Mouse (Mus musculus): Measurements from ENCODE around the gene Cdh26. TPM values are rescaled to one million over a fixed set of nuclear protein-coding genes. Genes with fewer than 3 reads are reported as not detected.

Cdh26 gene
- polyA plus RNA-seq, 1 experiment: 0.13 TPM

- 95% methylated on average over 6 of the region's 6 CpGs for WGBS
- H3K27ac ChIP-seq (ENCODE audit: control insufficient read depth, insufficient read depth, low read length): no peak overlapping the region
- no peaks in the 10 kb centered on the region for H3K4me1 ChIP-seq (replicated peaks; ENCODE audit: control insufficient read depth, insufficient read depth, low read length)
- no peak for TF ChIP-seq CTCF (IDR thresholded peaks at IDR 0.05; ENCODE audit: borderline replicate concordance, control insufficient read depth, extremely low read depth, insufficient read depth, low read length, poor library complexity)
- TF ChIP-seq POLR2A (IDR thresholded peaks at IDR 0.05; ENCODE audit: control insufficient read depth, extremely low read depth, insufficient read depth, low read length, poor library complexity): no peak
- no peaks in the 10 kb centered on the region for H3K27me3 ChIP-seq (ENCODE audit: control insufficient read depth, insufficient read depth, low read length)
- DNase-seq: no peak
- no peak overlapping the region for H3K4me3 ChIP-seq (ENCODE audit: control insufficient read depth, insufficient read depth, low read length)
- H3K36me3 ChIP-seq (ENCODE audit: control insufficient read depth, insufficient read depth, low read length): no peaks in the 10 kb centered on the region
Measured at GRCm38 (mm10) chr2:178429426-178429825, 905 bp upstream of the Cdh26 start.

GRCm38 (mm10) chr2:178433495-178433894, 3.2 kb downstream of the Cdh26 start:
- Histone ChIP-seq H3K4me3 (ENCODE audit: control insufficient read depth, insufficient read depth, low read length) (no peak overlapping the region), H3K4me1 (replicated peaks; ENCODE audit: control insufficient read depth, insufficient read depth, low read length) (no peaks in the 10 kb centered on the region), H3K36me3 (ENCODE audit: control insufficient read depth, insufficient read depth, low read length) (no peaks in the 10 kb centered on the region), H3K27me3 (ENCODE audit: control insufficient read depth, insufficient read depth, low read length) (no peaks in the 10 kb centered on the region), H3K27ac (ENCODE audit: control insufficient read depth, insufficient read depth, low read length) (no peak overlapping the region)
- TF ChIP-seq POLR2A (IDR thresholded peaks at IDR 0.05; ENCODE audit: control insufficient read depth, extremely low read depth, insufficient read depth, low read length, poor library complexity) (no peak), CTCF (IDR thresholded peaks at IDR 0.05; ENCODE audit: borderline replicate concordance, control insufficient read depth, extremely low read depth, insufficient read depth, low read length, poor library complexity) (no peak)
- DNase-seq: no peak
- 88% methylated on average over 2 of the region's 2 CpGs for WGBS

- WGBS: 90% methylated on average over 2 of the region's 2 CpGs
- no peak for DNase-seq
- TF ChIP-seq CTCF (IDR thresholded peaks at IDR 0.05; ENCODE audit: borderline replicate concordance, control insufficient read depth, extremely low read depth, insufficient read depth, low read length, poor library complexity): no peak
- TF ChIP-seq POLR2A (IDR thresholded peaks at IDR 0.05; ENCODE audit: control insufficient read depth, extremely low read depth, insufficient read depth, low read length, poor library complexity): no peak
- Histone ChIP-seq H3K4me1 (replicated peaks; ENCODE audit: control insufficient read depth, insufficient read depth, low read length) (no peaks in the 10 kb centered on the region), H3K27me3 (ENCODE audit: control insufficient read depth, insufficient read depth, low read length) (no peaks in the 10 kb centered on the region), H3K27ac (ENCODE audit: control insufficient read depth, insufficient read depth, low read length) (no peak overlapping the region), H3K4me3 (ENCODE audit: control insufficient read depth, insufficient read depth, low read length) (no peak overlapping the region), H3K36me3 (ENCODE audit: control insufficient read depth, insufficient read depth, low read length) (no peaks in the 10 kb centered on the region)
Measured at GRCm38 (mm10) chr2:178433903-178434302, 3.6 kb downstream of the Cdh26 start.

- no peaks in the 10 kb centered on the region for H3K4me1 ChIP-seq (replicated peaks; ENCODE audit: control insufficient read depth, insufficient read depth, low read length)
Measured at GRCm38 (mm10) chr2:178437311-178437710, 7.0 kb downstream of the Cdh26 start.

GRCm38 (mm10) chr2:178449386-178449785, 19.1 kb downstream of the Cdh26 start:
- H3K36me3 ChIP-seq (ENCODE audit: control insufficient read depth, insufficient read depth, low read length): no peaks in the 10 kb centered on the region
- no peak overlapping the region for H3K4me3 ChIP-seq (ENCODE audit: control insufficient read depth, insufficient read depth, low read length)
- no peaks in the 10 kb centered on the region for H3K27me3 ChIP-seq (ENCODE audit: control insufficient read depth, insufficient read depth, low read length)
- TF ChIP-seq POLR2A (IDR thresholded peaks at IDR 0.05; ENCODE audit: control insufficient read depth, extremely low read depth, insufficient read depth, low read length, poor library complexity): no peak
- no peaks in the 10 kb centered on the region for H3K4me1 ChIP-seq (replicated peaks; ENCODE audit: control insufficient read depth, insufficient read depth, low read length)
- DNase-seq: no peak
- WGBS: 84% methylated on average over 4 of the region's 4 CpGs
- H3K27ac ChIP-seq (ENCODE audit: control insufficient read depth, insufficient read depth, low read length): no peak overlapping the region

More at GRCm38 (mm10) chr2:178437311-178437710, 7.0 kb downstream of the Cdh26 start:
- H3K27ac ChIP-seq (ENCODE audit: control insufficient read depth, insufficient read depth, low read length): no peak overlapping the region
- H3K4me3 ChIP-seq (ENCODE audit: control insufficient read depth, insufficient read depth, low read length): no peak overlapping the region
- no peaks in the 10 kb centered on the region for H3K27me3 ChIP-seq (ENCODE audit: control insufficient read depth, insufficient read depth, low read length)
- H3K36me3 ChIP-seq (ENCODE audit: control insufficient read depth, insufficient read depth, low read length): no peaks in the 10 kb centered on the region
- TF ChIP-seq POLR2A (IDR thresholded peaks at IDR 0.05; ENCODE audit: control insufficient read depth, extremely low read depth, insufficient read depth, low read length, poor library complexity) (no peak), CTCF (IDR thresholded peaks at IDR 0.05; ENCODE audit: borderline replicate concordance, control insufficient read depth, extremely low read depth, insufficient read depth, low read length, poor library complexity) (no peak)
- WGBS: 83% methylated on average over 9 of the region's 9 CpGs
- DNase-seq: no peak

GRCm38 (mm10) chr2:178450236-178450635, 19.9 kb downstream of the Cdh26 start:
- DNase-seq: no peak
- 48% methylated on average over 2 of the region's 2 CpGs for WGBS

GRCm38 (mm10) chr2:178450961-178451360, 20.6 kb downstream of the Cdh26 start:
- Histone ChIP-seq H3K27me3 (ENCODE audit: control insufficient read depth, insufficient read depth, low read length) (no peaks in the 10 kb centered on the region), H3K36me3 (ENCODE audit: control insufficient read depth, insufficient read depth, low read length) (no peaks in the 10 kb centered on the region), H3K27ac (ENCODE audit: control insufficient read depth, insufficient read depth, low read length) (no peak overlapping the region), H3K4me1 (replicated peaks; ENCODE audit: control insufficient read depth, insufficient read depth, low read length) (no peaks in the 10 kb centered on the region), H3K4me3 (ENCODE audit: control insufficient read depth, insufficient read depth, low read length) (no peak overlapping the region)
- no peak for TF ChIP-seq CTCF (IDR thresholded peaks at IDR 0.05; ENCODE audit: borderline replicate concordance, control insufficient read depth, extremely low read depth, insufficient read depth, low read length, poor library complexity)
- no peak for TF ChIP-seq POLR2A (IDR thresholded peaks at IDR 0.05; ENCODE audit: control insufficient read depth, extremely low read depth, insufficient read depth, low read length, poor library complexity)
- DNase-seq: no peak
- 92% methylated on average over 10 of the region's 10 CpGs for WGBS

More at GRCm38 (mm10) chr2:178450236-178450635, 19.9 kb downstream of the Cdh26 start:
- H3K36me3 ChIP-seq (ENCODE audit: control insufficient read depth, insufficient read depth, low read length): no peaks in the 10 kb centered on the region
- TF ChIP-seq POLR2A (IDR thresholded peaks at IDR 0.05; ENCODE audit: control insufficient read depth, extremely low read depth, insufficient read depth, low read length, poor library complexity): no peak
- TF ChIP-seq CTCF (IDR thresholded peaks at IDR 0.05; ENCODE audit: borderline replicate concordance, control insufficient read depth, extremely low read depth, insufficient read depth, low read length, poor library complexity): no peak
- H3K4me1 ChIP-seq (replicated peaks; ENCODE audit: control insufficient read depth, insufficient read depth, low read length): no peaks in the 10 kb centered on the region
- no peak overlapping the region for H3K27ac ChIP-seq (ENCODE audit: control insufficient read depth, insufficient read depth, low read length)
- H3K4me3 ChIP-seq (ENCODE audit: control insufficient read depth, insufficient read depth, low read length): no peak overlapping the region
- no peaks in the 10 kb centered on the region for H3K27me3 ChIP-seq (ENCODE audit: control insufficient read depth, insufficient read depth, low read length)

Measured in thymus, adult 2 months (tissue).